Mouse (Mus musculus): ENCODE measurements around the gene Golt1b. TPM values are rescaled to one million over a fixed set of nuclear protein-coding genes. Genes with fewer than 3 reads are reported as not detected.

Golt1b gene
- polyA plus RNA-seq, 1 experiment from 2014 or later: 47.3 TPM

- peak overlapping the region; percentile 73 for H3K27ac ChIP-seq
- ATAC-seq (ENCODE audit: low read depth) (no peak), DNase-seq (no peak)
- peaks cover 51% of the 10 kb centered on the region for H3K4me1 ChIP-seq (replicated peaks)
- H3K36me3 ChIP-seq: peaks cover 3% of the 10 kb centered on the region; the same call in 1 of the 2 replicates
- peak overlapping the region; percentile 94 for H3K4me3 ChIP-seq (replicated peaks)
- peak overlapping the region; percentile 92 for H3K9ac ChIP-seq
- H3K27me3 ChIP-seq: no peaks in the 10 kb centered on the region
- no peaks in the 10 kb centered on the region for H3K9me3 ChIP-seq (replicated peaks)
- peak overlapping the region; percentile 79 for H3K4me2 ChIP-seq
- 9% methylated on average over 8 of the region's 8 CpGs for WGBS (ENCODE audit: insufficient replicate concordance)
Measured at GRCm38 (mm10) chr6:142387755-142388271, 792 bp downstream of the Golt1b start.

DNA sequence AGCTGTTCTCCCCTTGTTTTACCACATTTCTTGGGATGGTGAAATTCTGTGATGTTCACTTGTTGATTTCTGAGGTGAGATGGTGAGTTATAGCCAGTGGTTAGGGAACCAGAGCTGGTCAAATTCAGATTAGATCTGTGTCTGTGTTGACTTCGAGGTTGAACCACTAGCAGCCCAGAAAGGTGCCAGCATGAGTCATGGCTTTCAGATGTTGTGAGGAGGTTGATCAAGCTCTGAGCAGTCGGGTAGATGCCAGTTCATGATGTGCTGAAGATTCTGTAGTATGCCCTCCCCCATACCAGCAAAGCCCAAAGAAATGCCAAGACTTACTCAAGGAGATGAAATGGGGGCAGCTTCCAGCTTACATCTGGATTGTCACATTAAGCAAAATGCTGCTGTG is 2.1 kb downstream of the Golt1b start:
- DNase-seq: no peak
- Histone ChIP-seq H3K27ac (no peak overlapping the region), H3K9ac (no peak overlapping the region; the same call in 1 of the 2 replicates), H3K4me3 (replicated peaks) (no peak overlapping the region), H3K4me1 (replicated peaks) (peaks cover 53% of the 10 kb centered on the region), H3K9me3 (replicated peaks) (no peaks in the 10 kb centered on the region), H3K36me3 (peaks cover 16% of the 10 kb centered on the region), H3K27me3 (no peaks in the 10 kb centered on the region), H3K4me2 (peak overlapping the region; percentile 79)
- WGBS (ENCODE audit: insufficient replicate concordance): 46% methylated on average over 2 of the region's 2 CpGs
- no peak for ATAC-seq (ENCODE audit: low read depth)

DNA sequence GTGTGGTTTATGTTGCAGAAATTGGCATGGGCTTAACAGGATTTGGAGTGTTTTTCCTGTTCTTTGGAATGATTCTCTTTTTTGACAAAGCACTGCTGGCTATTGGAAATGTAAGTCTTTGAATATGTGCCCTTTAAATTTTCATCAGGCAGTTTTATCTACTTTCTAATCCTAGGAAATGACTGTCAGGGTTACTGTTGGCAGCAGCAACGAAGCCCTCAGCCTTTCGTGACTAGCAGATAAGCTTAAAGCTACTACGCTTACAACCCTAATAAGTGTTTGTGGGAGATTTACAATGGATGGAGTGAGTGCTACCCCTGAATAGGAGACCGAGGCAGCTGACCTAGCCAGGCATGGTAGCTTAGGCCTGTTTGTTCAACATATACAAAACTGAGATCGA is 5.3 kb downstream of the Golt1b start:
- H3K9ac ChIP-seq: no peak overlapping the region; the same call in 1 of the 2 replicates
- 44% methylated on average over 5 of the region's 5 CpGs for WGBS (ENCODE audit: insufficient replicate concordance)
- H3K4me3 ChIP-seq (replicated peaks): no peak overlapping the region
- H3K27me3 ChIP-seq: no peaks in the 10 kb centered on the region
- no peak for DNase-seq
- H3K4me2 ChIP-seq: no peak overlapping the region
- H3K27ac ChIP-seq: peak overlapping the region; percentile 34; the same call in 1 of the 2 replicates
- H3K36me3 ChIP-seq: peaks cover 42% of the 10 kb centered on the region
- H3K9me3 ChIP-seq (replicated peaks): no peaks in the 10 kb centered on the region
- H3K4me1 ChIP-seq (replicated peaks): peaks cover 47% of the 10 kb centered on the region
- ATAC-seq (ENCODE audit: low read depth): no peak

DNA sequence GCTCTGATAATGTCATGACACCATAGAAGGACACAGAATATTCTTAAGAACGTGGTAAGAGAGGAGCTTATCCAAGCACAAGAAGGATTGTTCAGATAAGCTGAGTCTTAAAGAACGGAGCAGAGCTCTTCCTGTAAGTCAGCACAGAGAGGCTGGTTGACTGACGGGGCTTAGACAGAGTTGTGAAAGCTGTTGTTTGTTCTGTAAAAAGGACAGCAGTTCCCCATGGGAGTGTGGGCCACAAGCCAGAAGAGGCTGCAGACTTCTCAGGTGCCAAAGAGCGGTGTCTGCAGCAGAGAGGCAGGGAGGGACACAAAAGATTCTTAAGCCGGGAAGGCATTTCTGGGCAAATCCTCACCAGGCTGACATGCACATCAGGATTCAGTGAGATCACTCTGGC is 7.6 kb downstream of the Golt1b start:
- Histone ChIP-seq H3K27me3 (no peaks in the 10 kb centered on the region), H3K4me2 (no peak overlapping the region), H3K9ac (no peak overlapping the region), H3K4me1 (replicated peaks) (peaks cover 29% of the 10 kb centered on the region), H3K9me3 (replicated peaks) (no peaks in the 10 kb centered on the region), H3K27ac (no peak overlapping the region), H3K36me3 (peaks cover 42% of the 10 kb centered on the region), H3K4me3 (replicated peaks) (no peak overlapping the region)
- DNase-seq: no peak
- WGBS (ENCODE audit: insufficient replicate concordance): 62% methylated on average over 5 of the region's 5 CpGs
- ATAC-seq (ENCODE audit: low read depth): 0 out of 2 replicates have a peak, but pooled peaks have one; percentile 12

DNA sequence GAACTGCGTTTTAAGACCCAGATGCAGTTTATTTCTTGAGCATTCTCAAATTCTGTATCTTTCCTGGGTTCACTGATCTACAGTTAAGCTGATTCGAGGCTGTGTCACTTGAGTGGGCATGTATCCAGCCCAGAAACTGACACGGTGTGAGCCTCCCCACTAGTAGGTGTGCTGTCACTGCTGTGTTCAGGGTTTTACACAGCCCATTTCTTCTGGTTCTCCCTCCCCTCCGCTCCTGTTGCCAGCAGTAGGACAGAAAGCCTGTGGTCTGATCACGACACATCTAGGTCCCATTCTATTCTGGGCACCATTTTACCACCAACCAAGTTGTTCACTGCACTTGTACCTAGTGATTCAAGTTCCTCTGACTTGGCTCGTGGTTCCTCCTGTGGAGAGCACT is 8.7 kb downstream of the Golt1b start:
- H3K4me3 ChIP-seq (replicated peaks): no peak overlapping the region
- no peaks in the 10 kb centered on the region for H3K9me3 ChIP-seq (replicated peaks)
- H3K4me1 ChIP-seq (replicated peaks): peaks cover 23% of the 10 kb centered on the region
- ATAC-seq (ENCODE audit: low read depth): no peak
- no peak overlapping the region for H3K27ac ChIP-seq
- no peak for DNase-seq
- no peaks in the 10 kb centered on the region for H3K27me3 ChIP-seq
- WGBS (ENCODE audit: insufficient replicate concordance): 81% methylated on average over 6 of the region's 6 CpGs
- H3K36me3 ChIP-seq: peaks cover 50% of the 10 kb centered on the region
- no peak overlapping the region for H3K4me2 ChIP-seq
- no peak overlapping the region for H3K9ac ChIP-seq

- Histone ChIP-seq H3K27ac (no peak overlapping the region), H3K27me3 (peaks cover 36% of the 10 kb centered on the region), H3K9me3 (replicated peaks) (no peaks in the 10 kb centered on the region), H3K4me2 (no peak overlapping the region), H3K4me3 (replicated peaks) (no peak overlapping the region), H3K4me1 (replicated peaks) (no peaks in the 10 kb centered on the region), H3K36me3 (no peaks in the 10 kb centered on the region), H3K9ac (no peak overlapping the region)
- DNase-seq: no peak
- no peak for ATAC-seq (ENCODE audit: low read depth)
- 37% methylated on average over 1 of the region's 1 CpGs for WGBS (ENCODE audit: insufficient replicate concordance)
Measured at GRCm38 (mm10) chr6:142411140-142411539, 24.1 kb downstream of the Golt1b start.

DNA sequence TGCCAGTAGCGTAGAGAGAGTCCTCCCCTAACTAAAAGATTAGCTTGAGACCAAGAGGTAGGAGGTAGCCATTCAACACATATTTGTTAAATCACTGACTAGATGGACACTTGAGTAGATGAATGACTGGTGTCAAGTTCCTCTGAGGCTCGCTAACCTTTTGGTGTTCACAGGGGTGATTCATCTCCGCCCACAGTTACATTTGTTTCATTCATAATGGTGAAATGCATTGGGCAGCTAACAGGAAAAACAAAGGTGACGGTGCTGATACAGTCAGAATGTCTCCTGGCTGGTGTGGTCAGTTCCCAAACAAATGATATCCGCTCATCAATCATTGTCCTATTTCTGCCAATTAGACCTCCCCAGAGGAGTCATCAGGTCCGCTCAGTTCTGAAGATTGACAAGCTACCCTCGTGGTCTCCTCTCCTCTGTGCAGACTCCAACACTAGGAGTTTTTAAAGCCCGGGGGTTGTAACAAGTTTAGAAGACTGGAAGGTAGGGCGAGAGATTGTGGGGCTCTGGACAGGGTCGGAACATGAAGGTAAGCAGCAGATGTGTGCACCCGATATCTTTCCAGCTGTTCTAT is 26.0 kb downstream of the Golt1b start, which contains the start of gene Spx:
TSS of gene Spx (plus strand) at position 536 of the 586 bp plus-strand sequence.
- no peak within 1 kb of the TSS for H3K4me3 ChIP-seq (replicated peaks)

GRCm38 (mm10) chr6:142413845-142414244 is 26.8 kb downstream of the Golt1b start:
- no peak overlapping the region for H3K4me3 ChIP-seq (replicated peaks)
- no peak overlapping the region for H3K4me2 ChIP-seq
- H3K27ac ChIP-seq: no peak overlapping the region
- H3K4me1 ChIP-seq (replicated peaks): no peaks in the 10 kb centered on the region
- ATAC-seq (ENCODE audit: low read depth): no peak
- DNase-seq: no peak
- no peaks in the 10 kb centered on the region for H3K36me3 ChIP-seq
- H3K9ac ChIP-seq: no peak overlapping the region
- H3K9me3 ChIP-seq (replicated peaks): no peaks in the 10 kb centered on the region
- peaks cover 36% of the 10 kb centered on the region for H3K27me3 ChIP-seq
- 12% methylated on average over 12 of the region's 12 CpGs for WGBS (ENCODE audit: insufficient replicate concordance)

More for the DNA sequence above, 26.0 kb downstream of the Golt1b start, which contains the start of gene Spx:
- H3K27ac ChIP-seq: no peak within 1 kb of the TSS
- H3K4me2 ChIP-seq: no peak within 1 kb of the TSS
- peaks cover 36% of the 10 kb centered on the region for H3K27me3 ChIP-seq
- ATAC-seq (ENCODE audit: low read depth) (no peak), DNase-seq (no peak)
- 60% methylated on average over 11 of the region's 11 CpGs for whole genome bisulfite sequencing (ENCODE audit: insufficient replicate concordance)
- no peaks in the 10 kb centered on the region for H3K36me3 ChIP-seq
- H3K9ac ChIP-seq: no peak within 1 kb of the TSS
- H3K9me3 ChIP-seq (replicated peaks): no peaks in the 10 kb centered on the region
- no peaks in the 10 kb centered on the region for H3K4me1 ChIP-seq (replicated peaks)

DNA sequence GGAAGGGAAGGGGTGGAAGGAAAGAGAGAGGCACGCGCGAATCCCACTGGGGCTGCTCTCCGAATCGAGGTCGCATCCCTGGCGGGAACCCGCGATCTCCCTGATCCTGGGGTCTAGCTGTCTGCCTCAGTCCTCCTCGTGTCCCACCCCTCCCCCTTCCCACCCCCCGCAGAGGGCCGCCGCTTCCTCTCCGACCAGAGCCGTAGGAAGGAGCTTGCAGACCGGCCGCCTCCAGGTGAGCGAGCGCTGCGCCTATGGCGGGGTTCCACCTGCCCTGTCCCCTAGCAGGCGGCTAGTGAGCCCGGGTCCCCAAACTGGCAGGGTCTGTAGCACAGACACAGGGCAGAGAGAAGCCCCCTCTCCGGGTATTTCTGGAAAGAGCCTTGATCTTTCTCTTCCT is 27.6 kb downstream of the Golt1b start:
- peak overlapping the region; percentile 32; the same call in 1 of the 2 replicates for H3K4me2 ChIP-seq
- H3K36me3 ChIP-seq: no peaks in the 10 kb centered on the region
- no peaks in the 10 kb centered on the region for H3K4me1 ChIP-seq (replicated peaks)
- no peaks in the 10 kb centered on the region for H3K9me3 ChIP-seq (replicated peaks)
- H3K27me3 ChIP-seq: peaks cover 36% of the 10 kb centered on the region
- no peak overlapping the region for H3K9ac ChIP-seq
- H3K27ac ChIP-seq: no peak overlapping the region
- peak overlapping the region; percentile 16; the same call in 1 of the 2 replicates for H3K4me3 ChIP-seq (replicated peaks)
- ATAC-seq (ENCODE audit: low read depth) (no peak), DNase-seq (no peak)
- 4% methylated on average over 23 of the region's 24 CpGs for WGBS (ENCODE audit: insufficient replicate concordance)

- no peak overlapping the region for H3K4me3 ChIP-seq (replicated peaks)
- DNase-seq (no peak), ATAC-seq (ENCODE audit: low read depth) (no peak)
- H3K9me3 ChIP-seq (replicated peaks): no peaks in the 10 kb centered on the region
- H3K36me3 ChIP-seq: no peaks in the 10 kb centered on the region
- no peaks in the 10 kb centered on the region for H3K27me3 ChIP-seq
- WGBS (ENCODE audit: insufficient replicate concordance): 49% methylated on average over 7 of the region's 7 CpGs
- H3K4me1 ChIP-seq (replicated peaks): no peaks in the 10 kb centered on the region
- no peak overlapping the region for H3K27ac ChIP-seq
- H3K9ac ChIP-seq: no peak overlapping the region
- H3K4me2 ChIP-seq: no peak overlapping the region
Measured at GRCm38 (mm10) chr6:142424976-142425375, 38.0 kb downstream of the Golt1b start.

- Histone ChIP-seq H3K27me3 (no peaks in the 10 kb centered on the region), H3K36me3 (no peaks in the 10 kb centered on the region), H3K4me2 (no peak overlapping the region), H3K9ac (no peak overlapping the region), H3K9me3 (replicated peaks) (no peaks in the 10 kb centered on the region), H3K4me1 (replicated peaks) (no peaks in the 10 kb centered on the region), H3K27ac (no peak overlapping the region), H3K4me3 (replicated peaks) (no peak overlapping the region)
- ATAC-seq (ENCODE audit: low read depth) (no peak), DNase-seq (no peak)
Measured at GRCm38 (mm10) chr6:142429072-142429471, 42.1 kb downstream of the Golt1b start.

DNA sequence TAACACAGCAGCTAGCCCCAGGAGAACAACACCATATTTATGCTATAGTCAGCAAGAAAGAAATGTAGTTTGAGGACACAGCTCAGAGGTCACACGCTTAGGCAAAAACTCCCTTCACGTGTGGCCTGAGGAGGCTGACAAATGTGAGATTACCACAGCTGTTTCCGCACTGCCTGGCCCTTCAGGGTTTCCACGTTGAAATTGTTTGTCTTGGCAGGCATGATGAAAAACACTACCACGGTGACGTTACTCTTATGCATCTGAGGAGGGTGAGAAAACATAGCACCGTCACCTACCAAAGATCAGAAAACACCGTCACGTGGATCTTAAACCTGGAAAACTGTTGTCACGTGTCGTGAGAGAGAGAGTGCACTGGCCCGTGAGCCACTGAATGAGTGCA is 64.4 kb downstream of the Golt1b start:
- Histone ChIP-seq H3K9me3 (replicated peaks) (no peaks in the 10 kb centered on the region), H3K27me3 (no peaks in the 10 kb centered on the region), H3K4me1 (replicated peaks) (no peaks in the 10 kb centered on the region), H3K36me3 (peaks cover 2% of the 10 kb centered on the region; the same call in 1 of the 2 replicates), H3K4me3 (replicated peaks) (no peak overlapping the region), H3K4me2 (no peak overlapping the region), H3K27ac (no peak overlapping the region), H3K9ac (no peak overlapping the region)
- ATAC-seq (ENCODE audit: low read depth): no peak
- DNase-seq: no peak
- WGBS (ENCODE audit: insufficient replicate concordance): 72% methylated on average over 12 of the region's 12 CpGs

Measured in liver, embryonic 13.5 days (tissue).